Mouse (Mus musculus) gastrocnemius, adult 8-10 months (tissue): ENCODE results near the gene Spem1. TPM values are rescaled to one million over a fixed set of nuclear protein-coding genes. Genes with fewer than 3 reads are reported as not detected.

Experiments used
- DNase-seq, 2 experiments: peaks; one replicate each; pipeline ENCODE4 v3.0.0; 2022; ENCODE audit warnings: low spot score in 2 of 2
- total RNA-seq, 4 experiments: library from RNA; stranded (reverse); gene quantifications; 2 replicates each; pipeline ENCODE4 v1.2.4; 2022

Spem1 gene
- total RNA-seq, 4 experiments from 2014 or later = not detected

DNA sequence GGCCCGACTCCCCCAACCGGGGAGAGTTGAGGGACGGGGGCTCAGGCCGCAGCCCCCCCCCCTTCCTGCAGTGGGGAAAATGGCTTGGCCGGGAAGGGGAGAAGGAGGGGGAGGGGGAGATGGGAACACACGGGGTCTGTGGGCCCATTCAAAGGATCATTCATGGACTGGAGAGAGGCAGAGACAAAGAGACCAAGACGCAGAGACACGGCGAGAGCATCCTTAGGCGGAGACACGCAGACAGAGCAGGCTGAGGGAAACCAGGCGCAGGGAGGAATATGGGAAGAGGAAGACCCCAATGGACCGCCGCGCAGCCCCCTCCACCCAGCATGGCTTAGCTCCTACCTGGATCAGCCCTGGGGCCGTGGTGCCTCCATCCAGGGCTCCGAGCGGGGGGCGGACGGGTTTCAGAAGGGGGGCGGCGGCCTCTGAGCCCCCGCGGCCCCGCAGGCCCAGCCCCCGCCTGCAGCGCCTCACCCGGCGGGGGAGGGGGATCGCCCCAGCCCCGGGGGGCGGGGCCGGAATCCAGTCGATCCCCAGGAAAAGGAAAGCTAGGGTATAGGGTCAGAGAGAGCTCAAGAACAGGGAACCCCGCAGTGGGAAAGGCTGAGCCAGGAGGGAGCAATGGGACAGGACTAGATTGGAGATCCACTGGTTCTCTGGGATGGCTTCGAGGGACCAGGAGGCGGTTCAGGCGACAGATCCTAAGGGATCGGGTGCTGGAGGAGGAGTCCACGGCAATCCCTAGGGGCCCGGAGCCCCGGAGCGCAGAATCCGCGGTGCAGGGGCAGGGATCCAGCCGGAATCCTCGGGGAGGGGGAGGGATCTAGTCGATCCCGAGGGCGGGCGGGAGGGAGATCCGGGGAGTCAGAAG is 15.0 kb upstream of the Spem1 start:
- peak; percentile 17 to 46 for DNase-seq

DNA sequence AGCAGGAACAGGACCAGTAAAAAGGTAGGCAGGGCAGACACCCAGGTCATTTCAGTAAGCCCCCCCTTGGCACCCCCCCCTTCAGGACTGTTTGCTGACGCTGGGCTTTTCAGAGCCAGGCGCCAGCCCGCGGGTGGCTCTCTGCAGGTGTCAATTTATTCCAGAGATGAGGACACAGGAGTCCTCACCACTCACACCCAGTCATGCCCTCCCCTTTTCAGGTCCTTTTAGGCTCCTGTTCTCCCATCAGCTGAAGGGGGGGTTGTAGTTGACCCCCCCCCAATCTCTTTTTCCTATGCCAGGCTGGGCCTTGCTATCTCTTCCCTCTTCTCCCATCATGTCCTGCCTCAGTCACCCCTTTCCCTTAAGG is 14.0 kb upstream of the Spem1 start:
- no peak for DNase-seq

GRCm38 (mm10) chr11:69835326-69835965 is 13.5 kb upstream of the Spem1 start:
- no peak for DNase-seq

- no peak for DNase-seq
Observed at GRCm38 (mm10) chr11:69834001-69834549, 12.1 kb upstream of the Spem1 start.

DNA sequence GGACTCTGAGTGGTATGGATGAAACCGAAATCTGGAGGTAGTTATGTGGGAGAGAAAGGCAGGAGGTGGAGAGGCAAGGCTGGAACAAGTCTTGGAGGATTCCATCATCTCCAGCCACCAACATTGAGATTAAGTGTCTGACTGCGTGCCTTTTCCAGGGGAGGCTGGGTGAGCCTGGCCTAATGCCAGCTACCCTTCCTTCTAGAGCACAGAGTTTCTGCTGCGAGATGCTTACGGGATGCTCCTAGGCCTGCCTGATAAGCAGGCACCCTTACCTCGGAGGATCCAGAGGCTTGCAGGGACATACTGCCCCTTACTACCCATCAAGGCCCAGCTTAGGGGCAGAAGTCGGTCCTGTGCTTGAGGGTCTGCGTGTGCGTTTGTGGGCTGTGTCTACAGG is 11.6 kb upstream of the Spem1 start:
- no peak for DNase-seq

DNA sequence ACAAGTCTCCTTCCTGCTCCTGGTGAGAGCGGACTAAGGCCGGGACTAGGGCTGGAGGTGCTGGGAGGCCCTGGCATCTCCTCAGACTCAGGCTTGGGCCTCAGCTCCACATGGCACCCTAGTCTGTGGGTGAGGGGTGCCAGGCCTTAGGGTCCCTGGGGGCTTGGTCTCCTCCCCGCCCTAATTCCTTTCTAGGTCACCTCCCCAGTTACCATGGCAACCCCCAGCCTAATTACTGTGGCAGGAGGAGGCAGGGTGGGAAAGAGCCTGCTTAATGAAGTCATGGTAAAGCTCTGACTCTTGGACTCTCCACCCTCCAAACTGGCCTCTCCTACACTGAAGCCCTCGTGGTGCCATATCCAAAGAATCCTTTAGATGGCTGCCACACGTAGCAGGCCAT is 6.9 kb upstream of the Spem1 start:
- no peak for DNase-seq

GRCm38 (mm10) chr11:69823456-69823855 is 1.5 kb upstream of the Spem1 start:
- DNase-seq = no peak

- no peak for DNase-seq
Observed at GRCm38 (mm10) chr11:69818871-69819270, 3.1 kb downstream of the Spem1 start.

DNA sequence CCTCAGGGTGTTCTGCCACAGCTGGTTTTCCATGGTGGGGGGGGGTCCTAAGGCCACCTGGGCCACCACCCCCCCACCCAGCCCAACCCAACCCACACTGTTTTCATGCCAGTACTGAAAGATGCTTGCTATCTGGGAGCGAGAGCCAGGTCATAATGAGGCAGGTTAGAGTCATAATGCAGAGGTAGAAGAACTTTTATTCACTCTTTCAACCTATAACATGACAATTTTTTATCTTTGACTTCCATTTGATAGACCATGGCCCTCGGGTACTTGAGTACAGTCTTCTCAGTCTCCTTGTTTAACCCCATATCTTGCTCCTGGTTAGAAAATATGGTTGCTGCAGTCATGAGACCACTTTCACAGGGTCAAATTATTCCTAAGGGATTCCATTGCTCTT is 3.6 kb downstream of the Spem1 start, which contains the start of gene Spem2:
Gene Spem2 (minus strand): TSS at position 101 of the 400 bp plus-strand sequence.
- no peak for DNase-seq

DNA sequence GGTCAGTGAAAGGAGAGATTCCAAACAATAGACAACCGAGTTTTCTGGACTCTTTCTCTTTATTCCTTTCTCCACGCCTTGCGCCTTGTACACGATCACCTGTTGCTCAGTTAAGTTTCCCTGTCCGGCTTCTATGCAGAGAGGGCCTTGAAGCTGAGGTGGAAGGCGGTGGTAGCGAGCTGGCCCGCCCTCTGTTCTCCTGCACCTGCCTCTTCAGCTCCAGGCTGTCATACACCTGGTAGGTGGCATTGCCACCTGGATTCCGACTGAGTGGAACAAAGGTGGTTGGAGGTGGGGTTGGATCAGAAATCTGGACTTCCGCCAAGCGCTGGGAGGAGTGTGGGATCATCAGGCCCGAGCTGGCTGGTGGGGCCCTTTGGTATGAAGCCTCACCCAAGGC is 5.5 kb downstream of the Spem1 start:
- DNase-seq = no peak

DNA sequence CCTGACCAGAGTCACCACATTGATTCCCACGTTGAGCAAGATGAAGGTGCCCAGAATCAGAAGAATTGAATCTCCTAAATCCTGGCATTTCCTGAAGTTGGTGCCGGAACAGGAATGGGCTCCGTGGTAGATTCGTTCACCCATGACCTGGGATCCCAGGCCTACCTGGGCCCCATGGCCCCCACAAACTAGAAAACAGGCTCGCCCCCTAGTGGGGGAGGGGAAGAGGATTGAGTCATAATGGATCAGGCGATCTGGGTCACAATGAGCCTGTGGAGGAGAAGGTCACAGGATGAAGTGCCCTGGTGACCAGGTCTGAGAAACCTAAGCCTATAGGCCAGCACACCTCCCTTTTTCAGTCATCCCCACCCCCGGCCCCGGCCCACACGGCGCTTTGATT is 6.8 kb downstream of the Spem1 start, which contains the start of gene Gm39566:
Gene Gm39566 (minus strand): TSS at position 144 of the 400 bp plus-strand sequence.
- no peak for DNase-seq

- no peak for DNase-seq
Observed at GRCm38 (mm10) chr11:69810280-69810679, 11.7 kb downstream of the Spem1 start.

DNA sequence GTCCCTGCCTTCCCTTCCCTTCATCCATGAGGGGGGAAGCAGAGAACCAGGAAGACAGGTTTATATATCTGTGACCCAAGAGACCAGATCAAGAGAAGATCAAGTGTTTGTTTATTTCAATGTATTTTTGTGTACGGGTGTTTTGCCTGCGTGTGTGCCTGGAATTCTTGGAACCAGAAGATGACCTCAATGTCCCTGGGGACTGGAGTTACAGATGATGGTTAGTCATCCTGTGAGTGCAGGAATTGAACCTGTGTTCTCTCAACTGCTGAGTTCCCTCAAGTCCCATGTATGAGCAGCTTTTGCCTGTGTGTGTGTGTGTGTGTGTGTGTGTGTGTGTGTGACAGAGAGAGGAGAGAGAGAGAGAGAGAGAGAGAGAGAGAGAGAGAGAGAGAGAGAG is 14.3 kb downstream of the Spem1 start:
- no peak for DNase-seq

DNA sequence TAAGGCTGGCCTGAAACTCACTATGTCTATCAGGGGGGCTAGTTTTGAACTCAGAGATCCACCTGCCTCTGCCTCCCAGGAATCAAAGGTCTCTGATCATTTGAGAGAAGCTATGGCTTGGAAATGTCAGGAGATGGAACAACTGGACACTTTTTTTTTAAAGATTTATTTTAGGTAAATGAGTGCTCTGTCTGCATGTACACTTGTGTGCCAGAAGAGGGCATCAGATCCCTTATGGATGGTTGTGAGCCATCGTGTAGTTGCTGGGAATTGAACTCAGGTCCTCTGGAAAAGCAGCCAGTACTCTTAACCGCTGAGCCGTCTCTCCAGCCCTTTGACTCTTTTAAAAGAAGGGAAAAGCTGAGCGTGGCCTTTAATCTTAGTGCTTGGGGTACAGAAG is 15.6 kb downstream of the Spem1 start:
- DNase-seq = no peak

- no peak for DNase-seq
Observed at GRCm38 (mm10) chr11:69804972-69805909, 16.7 kb downstream of the Spem1 start, which contains the start of gene Tmem102. Gene Tmem102, minus strand, starts transcription at chr11:69805624.

GRCm38 (mm10) chr11:69804652-69804940 is 17.4 kb downstream of the Spem1 start:
- DNase-seq = no peak

DNA sequence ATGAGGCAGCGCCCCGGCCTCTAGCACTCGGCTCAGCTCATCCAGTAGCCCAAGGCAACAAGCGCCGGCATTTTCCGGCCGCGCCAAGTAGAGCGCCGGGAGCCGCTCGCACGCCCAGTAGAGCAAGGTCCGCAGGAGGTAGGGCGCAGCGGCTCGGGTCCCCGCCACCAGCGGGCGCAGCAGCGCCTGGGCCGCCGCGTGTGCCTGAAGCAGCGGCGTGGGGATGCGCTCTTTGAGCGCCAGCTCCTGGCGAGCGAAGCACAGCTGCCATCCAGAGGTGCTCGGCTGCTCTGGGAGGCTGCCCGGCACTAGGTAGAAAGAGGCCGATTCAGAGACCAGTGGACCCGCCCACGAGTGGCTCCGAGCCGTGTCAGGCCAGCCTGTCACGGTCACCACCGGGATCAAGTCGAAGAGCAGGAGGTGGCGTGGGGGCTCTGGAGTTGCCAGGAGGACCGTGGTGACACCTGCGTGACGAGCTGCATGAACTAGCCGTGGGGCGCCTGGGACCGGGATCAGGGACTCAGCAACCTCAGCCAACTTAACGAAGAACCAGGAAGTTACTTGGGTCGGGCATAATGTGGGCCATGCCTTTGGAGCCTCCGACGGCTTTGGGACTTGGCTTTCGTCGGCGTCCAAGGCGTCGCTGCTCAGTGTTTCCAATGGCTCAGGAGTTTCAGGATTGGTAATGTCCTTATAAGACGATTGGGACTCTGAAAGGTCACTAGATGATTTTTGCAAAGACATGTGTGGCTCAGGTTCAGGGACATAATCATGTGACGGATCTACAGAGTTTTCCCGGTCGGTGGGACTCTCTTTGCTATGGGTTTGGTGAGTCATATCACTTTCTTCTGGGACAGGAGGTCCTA is 18.0 kb downstream of the Spem1 start:
- peak; percentile 55 to 64 for DNase-seq

DNA sequence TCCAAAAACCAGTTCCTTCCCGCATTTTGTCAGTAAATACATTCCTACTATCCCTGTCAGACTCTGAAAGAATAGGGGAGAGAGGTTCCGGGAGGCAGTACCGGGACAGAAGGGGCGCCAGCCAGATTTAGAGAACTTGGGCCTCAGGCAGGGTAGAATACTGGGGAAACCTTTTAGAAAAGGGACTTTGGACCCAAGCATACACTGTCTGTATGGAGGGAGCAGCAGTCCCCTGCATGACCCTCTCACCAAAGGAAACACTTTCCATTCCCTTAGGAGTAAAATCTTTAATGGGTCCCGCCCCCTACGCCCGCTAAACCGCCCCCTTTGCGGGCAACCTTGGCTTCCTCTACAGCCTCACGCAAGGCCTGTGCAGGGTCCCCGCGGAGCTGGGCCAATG is 18.7 kb downstream of the Spem1 start:
- DNase-seq = no peak

DNA sequence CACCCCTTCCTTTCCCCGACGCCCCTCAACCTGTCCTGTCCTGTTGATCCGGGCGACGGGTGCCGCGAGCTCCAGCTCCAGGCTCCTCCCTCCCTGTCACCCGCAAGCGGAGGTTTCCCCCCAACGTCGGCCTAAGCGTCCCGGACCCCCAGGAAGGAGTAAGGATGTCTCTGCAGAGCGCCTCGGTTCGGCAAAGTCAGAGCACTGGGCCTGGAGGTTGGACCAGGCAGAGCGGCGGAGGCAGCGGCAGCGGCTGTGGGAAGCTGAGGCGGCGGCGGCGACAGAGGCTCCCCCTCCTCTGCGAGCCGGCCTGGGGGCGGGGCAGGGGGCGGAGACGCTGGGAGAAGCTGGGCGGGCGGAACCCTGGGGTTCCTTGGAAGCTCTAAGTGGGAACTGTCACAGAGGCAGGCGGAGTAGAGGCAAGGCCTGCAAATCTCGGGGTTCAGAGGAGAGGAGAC is 19.3 kb downstream of the Spem1 start:
- DNase-seq = peak; percentile 75 to 79

DNA sequence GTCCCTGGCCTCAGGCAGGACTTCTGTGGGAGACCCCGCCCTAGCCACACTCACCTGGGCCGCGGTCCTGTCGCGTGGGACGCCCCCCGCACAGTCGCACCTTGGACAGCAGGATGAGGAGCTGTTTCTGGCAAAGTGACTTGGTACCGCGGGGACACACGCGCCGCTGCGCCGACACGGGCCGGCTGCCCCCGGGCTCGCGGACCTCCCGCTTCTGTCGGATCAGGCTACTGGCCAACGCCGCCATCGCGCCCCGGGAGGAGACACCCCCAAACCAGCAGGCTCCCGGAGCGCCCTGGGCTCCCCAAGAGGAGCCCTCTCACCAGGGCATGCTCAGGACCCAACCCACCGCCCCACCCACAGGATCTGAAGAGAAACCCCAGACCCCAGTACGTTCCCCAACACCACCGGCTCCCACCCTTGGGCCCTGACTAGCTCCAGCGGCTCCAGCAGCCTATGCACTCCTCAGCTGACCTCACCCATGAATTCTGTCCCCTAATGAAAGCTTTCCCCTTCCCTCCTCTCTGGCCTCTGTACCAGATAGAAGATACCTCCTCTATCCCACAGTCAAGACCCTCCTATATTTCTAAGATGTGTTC is 20.5 kb downstream of the Spem1 start, which contains the start of gene Fgf11:
Gene Fgf11 (minus strand): TSS at position 479 of the 599 bp plus-strand sequence.
- DNase-seq = no peak
